Mouse (Mus musculus) ovary, postnatal 10 days (tissue): ENCODE results near the gene Mia.

Experiments
- DNase-seq: peaks from one replicate; pipeline ENCODE4 v3.0.0; 2022; ENCODE audit warnings: low spot score

The Mia gene

DNA sequence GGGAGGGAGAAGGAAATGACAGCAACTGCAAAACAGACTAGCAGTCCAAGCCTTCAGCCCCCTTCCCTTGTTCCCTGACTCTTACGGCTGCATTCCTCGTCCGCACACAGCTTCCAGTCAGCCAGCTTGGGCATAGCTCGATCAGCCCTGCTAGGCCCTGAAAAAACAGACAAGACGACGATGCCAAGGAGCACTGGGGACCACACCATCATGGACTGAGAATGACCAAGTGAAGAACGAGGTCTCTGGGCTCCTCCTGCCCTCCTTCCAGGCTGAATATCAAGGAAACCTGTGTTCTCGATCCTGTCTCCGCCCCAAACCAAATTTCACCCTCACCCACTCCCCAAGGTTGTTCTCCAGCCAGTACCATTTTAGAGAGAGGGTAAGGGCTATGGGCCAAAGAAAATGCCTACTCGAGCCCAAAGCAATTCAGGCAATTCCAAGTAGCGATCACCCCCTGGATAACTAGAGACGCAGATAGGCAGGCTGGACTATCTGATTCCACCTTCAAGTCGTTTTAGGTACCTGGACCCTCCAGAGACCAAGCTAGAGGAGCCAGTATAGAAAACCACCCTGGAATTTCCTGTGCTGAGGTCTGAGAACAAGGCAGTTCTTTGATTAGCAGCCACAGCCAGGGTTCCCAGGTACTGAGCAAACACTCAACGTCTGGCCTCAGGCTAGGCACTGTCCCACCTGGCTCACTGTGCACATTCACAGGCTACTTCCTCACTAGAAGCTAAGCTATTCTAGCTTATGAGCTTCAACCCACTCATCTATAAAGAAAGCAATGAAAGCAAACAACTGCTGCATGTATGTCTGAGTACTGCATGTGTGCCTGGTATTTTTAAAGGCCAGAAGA is at the start of gene Mia, which contains the start of gene Gm21983:
TSS of gene Mia (minus strand) at position 321 of the 859 bp plus-strand sequence.
TSS of gene Gm21983 (minus strand) at position 250 of the 859 bp plus-strand sequence.
- no peak for DNase-seq

DNA sequence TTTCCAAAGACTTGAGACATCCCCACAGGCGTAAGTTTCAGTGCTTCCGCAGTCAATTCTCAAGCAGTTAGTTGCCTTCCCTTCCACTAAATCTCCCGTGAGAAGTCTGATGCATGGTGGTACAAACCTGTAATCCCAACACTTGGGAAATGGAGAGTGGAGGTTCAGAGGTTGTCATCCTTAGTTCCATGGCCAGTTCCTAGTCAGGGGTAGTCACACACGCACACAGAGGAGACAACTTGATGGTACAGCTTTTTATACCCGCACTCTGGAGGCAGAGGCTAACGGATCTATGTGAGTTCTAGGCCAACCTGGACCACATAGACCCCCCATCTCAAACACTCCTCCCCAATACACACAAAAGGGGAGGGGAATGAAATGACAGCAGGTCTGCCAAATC is 47.9 kb upstream of the Mia start:
- no peak for DNase-seq

DNA sequence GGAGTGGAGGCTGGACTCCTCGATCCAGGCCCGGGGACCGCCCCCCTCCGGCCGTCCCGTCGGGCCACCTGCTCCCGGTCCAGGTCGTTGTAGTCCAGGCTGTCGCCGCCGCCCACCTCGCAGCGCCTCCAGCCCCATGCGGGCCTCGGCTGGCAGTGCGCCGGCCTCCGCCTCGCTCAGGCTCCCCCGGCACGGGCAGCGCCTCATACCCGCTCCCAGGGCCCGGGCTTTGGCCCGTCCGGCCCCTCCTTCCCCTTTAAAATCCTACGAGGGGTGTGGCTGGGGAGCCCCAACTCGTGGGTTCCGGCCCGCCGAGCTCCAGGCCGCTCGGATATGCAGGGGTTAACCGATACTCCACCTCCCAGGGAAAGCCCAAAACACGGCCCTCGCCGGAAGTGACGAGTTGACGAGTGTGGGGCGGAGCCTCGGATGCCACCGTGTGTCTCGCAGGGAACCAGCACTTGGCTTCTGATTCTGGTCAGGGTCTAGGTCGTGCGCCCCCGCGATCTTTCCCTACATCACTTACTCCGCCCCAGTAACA is 47.4 kb upstream of the Mia start, which contains the start of gene Itpkc:
TSS of gene Itpkc (minus strand) at position 381 of the 541 bp plus-strand sequence.
- peak; percentile 75 for DNase-seq

DNA sequence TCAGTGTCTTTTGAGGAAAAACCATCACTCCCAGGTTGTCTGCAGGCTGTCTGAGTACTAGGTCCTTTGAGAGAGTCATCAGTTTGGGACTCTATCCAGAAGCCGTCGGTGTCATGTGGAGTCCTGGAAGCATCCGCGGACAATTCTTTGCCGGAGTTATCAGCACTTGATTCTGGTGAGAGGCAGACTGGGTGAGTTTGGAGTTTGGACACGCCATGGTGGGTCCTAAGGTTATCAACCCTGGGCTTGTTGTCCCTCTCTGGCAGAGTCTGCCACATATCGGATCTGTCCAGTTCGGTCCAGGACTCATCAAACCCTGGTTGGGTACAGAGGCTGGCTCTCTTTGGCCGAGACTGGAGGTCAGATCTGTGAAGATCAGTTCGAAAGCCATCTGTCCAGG is 46.7 kb upstream of the Mia start:
- no peak for DNase-seq

DNA sequence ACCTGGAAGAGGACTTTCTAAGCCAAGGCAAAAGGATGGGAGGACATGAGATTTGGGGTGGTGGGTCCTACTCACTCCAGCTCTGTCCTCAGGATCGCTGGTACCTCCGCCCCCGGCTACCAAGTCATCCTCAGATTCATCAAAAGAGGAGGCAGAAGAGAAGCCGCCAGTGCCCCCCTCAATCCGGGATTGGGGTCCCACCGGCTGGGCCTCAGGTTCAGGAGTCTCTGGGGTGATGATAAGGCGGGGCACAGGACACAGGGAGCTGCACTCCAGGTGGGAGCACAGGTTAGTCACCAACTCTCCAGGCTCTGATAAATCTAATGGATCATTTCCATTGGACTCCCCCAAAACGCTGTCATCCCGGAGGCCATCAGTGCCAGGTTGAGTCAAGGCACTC is 46.3 kb upstream of the Mia start:
- DNase-seq = no peak

DNA sequence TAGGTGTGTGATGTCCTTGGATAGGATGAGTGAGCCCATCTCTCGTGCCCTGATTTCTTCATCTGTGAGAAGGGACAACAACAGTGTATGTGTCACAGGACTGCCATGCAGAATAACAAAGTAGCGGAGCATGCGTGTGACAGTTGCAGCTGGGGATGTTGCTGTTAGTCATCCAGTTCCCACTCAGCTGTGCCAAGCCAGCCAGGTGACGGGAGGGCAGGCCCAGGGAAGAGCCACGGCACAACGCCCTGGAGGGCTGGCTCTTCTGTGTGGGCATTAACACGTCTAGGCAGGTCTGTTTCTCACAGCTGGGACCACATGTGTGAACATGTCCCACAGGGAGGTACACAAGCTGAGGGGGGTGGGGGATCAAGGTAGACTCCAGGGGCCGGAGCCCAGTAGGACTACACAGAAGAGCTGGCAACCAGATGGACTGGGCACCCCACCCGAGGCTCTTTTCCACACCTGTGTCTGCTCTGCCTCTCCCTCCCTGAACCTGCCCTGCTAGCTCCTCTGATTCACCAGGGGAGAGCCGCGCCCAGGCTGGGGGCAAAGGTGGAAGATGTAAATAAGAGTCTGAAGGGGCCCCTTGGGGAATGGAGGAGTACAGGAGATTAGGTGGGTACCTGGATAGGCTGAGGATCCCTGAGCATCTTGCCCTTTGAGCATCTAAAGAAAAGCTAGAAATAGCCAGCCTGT is 44.1 kb upstream of the Mia start:
- no peak for DNase-seq

DNA sequence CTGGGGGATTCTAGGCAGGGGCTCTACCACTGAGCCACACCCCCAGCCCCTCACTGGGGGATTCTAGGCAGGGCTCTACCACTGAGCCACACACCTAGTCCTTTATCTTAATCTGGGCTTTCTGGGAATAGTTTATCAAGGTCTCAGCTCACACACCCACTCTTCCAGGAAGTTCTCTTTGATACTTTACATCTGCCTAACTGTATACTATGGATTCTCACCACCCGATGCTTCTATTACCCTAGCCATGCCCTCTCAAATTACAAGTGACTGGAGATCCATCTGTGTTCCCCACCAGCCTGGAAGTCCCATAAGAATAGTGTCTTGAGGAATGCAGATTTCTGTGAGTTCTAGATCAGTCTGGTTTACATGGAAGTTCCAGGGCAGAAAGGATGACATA is 41.6 kb upstream of the Mia start:
- DNase-seq = no peak

DNA sequence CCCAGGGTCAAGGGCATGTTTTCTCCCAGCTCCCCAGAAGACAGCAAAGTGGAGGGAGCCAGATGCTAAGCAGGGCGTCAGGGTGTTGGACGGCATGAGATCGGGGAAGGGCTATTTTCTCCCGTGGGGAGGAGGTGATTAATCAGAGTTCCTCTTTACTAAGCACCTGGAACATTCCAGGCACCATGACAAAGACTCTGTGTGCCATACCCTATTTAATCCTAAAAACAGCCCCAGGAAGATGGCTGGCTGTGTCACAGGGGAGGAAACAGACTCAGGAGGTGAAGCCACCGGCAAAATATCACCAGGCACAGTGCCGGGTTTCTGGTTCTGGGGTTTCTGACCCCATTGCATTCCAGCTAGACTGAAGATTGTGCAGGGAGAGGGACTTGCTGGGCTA is 41.0 kb upstream of the Mia start:
- DNase-seq = no peak

DNA sequence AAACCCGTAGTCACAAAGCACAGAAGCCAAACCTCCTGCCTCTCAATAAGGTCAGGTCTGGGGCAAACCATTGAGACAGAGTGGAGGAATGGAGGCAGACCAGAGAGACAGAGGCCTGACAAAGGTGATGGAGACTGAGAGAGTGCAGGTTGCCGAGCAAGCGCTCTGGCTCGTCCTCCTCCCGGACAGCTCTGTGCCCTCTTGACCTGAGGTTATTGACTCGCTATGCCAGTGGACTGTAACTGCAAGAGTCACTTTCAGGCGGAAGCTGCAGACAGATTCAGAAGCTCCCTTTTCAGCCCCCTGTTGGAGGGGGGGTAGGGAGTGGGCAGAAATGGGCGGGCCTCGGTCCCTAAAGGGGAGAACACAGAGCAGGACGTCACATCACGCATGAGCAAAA is 39.0 kb upstream of the Mia start:
- no peak for DNase-seq

DNA sequence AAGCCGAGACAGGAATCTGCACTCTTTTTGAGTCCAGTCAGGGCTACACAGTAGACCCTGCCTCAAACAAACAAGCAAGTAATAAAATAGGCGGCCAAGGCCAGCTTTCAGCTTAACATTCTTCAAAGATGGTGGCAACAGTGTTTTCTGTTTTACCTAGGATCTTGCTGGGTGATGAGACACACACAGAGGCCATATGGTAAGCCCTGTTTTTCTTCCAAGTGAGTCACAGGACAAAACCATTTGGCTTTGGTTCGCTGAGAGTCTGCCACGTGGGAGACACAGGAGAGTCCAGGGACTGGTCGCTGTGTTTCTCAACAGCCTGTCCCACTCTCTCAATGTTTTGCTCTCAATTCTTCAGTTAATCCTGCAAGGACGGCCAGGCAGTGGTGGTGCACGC is 37.6 kb upstream of the Mia start:
- DNase-seq = no peak

DNA sequence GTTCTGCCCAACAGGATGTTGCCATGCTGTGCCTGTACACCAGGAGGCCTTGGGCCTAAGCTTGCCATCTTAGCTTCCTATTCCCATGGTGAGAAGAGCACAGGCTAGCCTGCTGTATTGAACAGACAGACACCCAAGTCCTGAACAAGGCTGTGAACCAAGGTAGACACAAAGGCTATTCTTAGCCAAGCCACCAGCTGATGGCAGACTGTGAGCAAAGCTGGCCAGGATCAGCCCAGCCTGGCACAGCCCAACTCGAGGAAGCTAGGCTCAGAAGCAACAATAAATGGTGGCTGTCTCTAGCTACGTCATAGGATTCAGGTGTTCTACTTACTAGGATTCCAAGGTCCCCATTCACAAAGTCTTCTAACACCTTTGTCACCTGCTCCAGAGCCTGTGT is 31.7 kb upstream of the Mia start:
- no peak for DNase-seq

DNA sequence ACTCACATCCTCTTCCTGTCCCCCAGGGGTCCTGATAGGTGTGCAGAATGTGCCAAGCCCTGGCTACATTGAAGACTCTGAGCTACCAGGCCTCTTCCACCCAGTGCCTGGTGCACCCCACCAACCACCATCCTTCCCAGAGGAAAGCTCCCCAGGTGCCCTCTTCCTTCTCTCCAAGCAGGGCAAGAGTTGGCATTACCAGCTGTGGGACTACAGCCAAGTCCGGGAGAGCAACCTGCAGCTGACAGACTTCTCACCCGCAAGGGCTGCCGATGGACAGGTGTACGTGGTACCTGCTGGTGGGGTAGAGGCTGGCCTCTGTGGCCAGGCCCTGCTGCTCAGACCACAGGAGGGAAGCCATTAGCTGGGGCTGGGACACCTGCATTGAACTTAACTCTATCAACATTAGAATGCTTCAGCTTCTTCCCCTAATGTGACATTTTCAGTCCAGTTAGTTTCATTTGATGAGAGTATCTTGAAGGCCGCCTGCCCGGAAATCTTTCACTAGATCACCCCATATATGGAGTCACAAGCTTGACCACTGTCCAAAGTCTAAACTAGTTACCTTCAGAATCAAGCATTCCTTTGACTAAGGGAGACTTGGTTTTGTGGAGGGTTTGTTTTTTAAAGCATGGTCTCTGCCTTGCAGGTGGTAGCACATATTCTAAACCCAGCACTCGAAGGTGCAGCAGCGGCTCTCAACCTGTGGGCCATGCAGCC is 22.9 kb upstream of the Mia start:
- DNase-seq = no peak

DNA sequence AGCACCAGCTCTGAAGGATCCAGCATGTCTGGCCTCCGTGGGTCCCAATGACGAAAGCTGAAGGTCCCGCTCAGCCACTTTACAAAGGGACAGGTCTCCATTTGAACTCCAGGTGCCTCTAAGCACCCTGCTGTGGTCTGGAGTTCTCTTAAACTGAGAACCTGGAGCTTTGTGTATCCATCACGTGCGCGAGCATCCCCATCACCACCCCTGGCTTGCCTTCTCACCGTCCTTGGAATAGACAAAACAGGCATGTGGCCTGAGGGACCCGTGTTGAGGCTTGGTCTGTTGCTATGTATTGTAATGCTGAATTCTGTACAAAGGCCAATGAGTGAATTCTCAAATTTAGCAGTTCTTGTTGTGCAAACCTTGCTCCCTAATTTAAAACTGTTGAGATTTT is 17.8 kb upstream of the Mia start:
- no peak for DNase-seq

DNA sequence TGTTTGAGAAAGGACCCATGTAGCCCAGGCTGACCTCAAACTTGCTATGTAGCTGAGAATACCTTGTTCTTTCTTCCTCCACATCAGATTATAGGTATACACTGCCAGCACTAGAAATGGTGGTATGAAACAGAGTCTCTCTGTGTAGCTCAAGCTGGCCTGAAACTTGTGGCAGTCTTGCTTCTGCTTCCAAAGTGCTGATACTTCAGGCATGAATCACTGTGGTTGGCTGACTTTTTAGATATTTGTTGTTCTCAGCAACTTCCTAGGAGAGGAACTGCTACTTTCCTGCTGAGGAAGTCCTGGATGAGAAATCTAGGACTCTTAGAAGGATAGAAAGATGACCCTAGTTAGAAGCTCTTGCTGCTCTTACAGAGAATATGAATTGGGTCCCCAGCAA is 17.4 kb upstream of the Mia start:
- DNase-seq = no peak

DNA sequence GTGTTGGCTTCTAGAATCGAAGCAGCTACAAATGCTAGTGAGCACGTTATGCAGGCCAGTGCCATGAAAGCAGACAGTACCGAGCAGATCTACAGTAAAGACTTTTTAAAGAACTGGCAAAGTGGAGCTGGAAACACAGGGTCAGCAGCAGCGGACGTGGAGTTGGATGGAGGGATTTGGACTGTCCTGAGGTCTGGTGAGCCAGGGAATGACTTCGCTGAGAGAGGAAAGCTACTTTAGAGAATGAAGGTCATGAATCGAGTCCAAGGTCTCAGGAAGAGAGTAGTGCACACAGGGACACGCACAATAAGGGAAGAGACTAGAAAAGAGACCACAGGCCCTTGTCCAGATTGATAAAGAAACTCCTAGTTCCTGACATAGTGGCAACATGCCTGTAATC is 16.7 kb upstream of the Mia start:
- DNase-seq = no peak

DNA sequence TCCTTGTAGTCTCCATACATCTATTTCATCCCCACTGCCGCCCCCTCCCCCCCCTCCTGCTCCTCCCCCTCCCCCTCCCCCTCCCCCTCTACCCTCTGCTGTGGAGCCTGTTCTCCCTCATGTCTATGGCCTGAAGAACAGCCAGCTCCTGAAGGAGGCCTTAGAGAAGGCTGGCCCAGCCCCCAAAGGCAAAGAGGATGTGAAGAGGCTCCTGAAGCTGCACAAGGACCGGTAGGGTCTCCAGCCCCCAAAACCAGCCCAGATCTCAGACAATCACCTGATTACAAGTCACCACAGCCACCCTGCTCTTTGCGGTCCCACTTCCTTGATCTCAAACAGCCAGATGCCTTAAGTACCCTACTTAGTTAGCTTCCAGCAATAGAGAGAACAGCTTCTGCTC is 16.2 kb upstream of the Mia start:
- DNase-seq = no peak

DNA sequence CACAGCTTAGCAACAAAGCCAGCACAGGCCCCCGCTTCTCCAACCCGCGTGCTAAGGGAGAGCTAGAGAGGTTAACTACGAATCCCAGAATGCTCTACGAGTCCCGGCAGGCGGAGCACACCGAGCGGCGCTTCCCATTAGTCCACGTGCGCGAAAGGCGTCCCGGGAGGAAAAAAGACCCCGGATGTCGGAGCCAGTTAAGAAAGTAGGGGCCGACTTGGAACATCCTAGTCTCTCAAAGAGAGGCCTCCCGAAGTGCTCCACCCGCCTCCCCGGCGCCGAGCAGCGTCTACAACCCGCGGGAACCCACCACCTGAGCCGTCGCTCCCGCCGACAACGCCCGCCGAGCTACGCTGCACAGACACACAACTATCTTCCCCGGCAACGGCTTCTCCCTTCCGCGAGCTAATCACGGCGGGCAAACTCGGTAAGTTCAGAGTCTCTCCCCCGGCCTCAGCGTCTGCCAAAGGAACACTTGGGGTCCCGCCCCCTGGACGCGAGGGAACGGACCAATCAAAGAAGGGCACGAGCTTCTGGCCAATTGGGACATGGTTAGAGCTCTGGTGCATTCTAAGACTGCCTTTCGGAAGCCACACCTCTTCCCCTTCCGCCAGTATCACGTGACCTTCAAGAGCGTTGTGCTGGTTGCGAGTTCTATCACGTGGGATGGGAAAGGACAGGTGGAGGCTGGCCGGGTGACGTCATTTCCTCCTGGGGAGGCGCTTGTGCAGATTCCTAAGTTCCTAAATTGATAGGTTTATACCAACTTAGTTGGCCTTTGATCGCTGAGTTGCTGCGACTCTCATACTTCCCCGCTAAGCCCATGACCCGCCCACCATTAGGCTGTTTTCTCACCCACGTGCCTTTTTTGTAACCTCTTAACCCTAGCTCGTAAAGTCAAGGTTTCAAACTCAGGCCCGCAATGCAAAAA is 15.0 kb upstream of the Mia start, which contains the start of the genes BC024978 and Snrpa:
TSS of gene BC024978 (plus strand) at position 101 of the 931 bp plus-strand sequence.
TSS of gene Snrpa (minus strand) at position 591 of the 931 bp plus-strand sequence.
- peak; percentile 84 for DNase-seq

DNA sequence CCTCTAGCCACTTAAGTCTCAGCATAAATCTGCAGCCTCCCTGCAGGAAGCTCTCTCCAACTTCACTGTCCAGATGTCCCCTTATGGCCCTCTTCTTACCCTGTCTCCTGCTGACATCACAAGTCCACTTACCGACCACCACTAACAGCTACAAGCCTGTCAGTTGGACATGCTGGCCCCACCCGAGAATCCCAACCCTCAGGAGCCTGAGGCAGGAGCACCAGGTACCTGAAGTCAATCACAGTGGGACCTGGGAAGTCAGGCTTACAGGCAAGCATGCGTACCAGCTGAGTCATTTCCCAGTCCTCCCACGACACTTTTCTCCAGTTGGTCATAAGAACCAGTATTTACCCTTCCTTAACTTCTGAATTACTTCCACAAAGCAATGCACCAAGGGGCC is 12.8 kb upstream of the Mia start:
- no peak for DNase-seq

DNA sequence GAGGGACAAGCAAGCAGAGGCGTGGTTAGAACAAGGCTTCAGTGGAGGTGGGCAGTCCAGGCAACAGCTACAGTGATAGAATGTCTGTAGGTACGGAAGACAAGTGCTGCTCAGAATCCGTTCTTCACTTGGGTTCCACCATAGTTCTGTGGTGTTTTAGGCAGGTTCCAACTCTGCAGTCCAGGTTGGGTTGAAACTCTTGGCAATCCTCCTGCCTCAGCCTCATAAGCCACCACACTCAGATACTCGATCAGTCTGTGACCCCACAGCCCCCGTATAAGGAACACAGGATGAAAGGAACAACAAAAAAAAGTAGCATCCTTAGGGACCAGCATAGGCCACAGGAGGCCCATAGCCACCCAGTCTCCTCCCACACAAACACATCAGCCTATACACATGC is 11.5 kb upstream of the Mia start:
- DNase-seq = no peak

DNA sequence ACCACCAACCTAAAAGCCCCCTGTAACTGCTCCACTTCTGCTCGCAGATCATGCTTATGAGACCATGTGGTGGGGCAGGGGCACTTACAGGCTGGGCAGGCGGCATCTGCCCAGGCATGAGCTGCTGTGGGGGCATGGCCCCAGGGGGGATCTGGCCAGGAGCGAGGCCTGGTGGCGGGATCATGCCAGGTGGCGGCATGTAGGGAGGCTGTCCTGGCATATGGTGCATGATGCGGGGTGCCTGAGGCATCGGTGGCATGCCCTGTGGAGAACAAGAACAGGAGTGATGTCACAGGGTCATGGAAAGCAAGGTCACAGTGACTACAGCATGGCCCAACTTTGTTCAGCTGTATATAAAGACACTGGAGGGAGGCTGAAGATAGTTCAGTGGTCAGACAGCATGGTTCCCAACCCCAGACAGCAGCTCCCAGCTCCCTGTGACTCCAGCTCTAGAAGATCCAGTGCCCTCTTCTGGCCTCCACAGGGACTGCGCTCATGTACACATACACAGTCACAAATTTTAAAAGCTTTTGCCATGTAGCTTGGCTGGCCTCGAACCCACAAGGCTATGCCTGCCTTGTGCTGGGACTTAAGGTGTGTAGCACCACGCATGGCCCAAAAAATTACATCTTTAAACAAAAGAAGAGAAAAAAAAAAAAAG is 8.4 kb upstream of the Mia start:
- DNase-seq = no peak

DNA sequence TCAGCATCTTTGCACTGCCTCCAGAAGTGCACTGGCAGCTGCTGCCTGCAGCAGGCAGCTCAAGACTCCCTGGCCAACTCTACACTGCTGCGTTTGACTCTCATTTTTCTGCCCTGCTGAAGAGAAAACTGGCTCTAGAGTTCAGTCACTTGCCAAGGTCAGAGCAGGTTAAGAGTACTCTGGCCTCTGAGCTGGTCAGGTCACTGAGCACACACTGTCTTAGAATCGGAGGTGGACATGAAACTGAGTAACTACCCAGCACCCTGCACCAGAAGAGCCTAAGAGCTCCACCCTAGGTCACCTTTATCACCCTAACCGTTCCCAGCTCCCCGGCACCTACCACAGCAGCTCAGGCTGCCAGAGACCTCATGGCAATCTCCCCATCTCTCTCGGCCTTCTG is 5.0 kb upstream of the Mia start:
- DNase-seq = no peak
